Mouse (Mus musculus) macrophage (primary cell): ENCODE data around the gene Gdf15. TPM values are rescaled to one million over a fixed set of nuclear protein-coding genes. Genes with fewer than 3 reads are reported as not detected.

ENCODE experiments used
- H3K27ac ChIP-seq: fragments of 350-480 bp; formaldehyde crosslinking; 2 replicates; pipeline ENCODE4 v1.9.0; 2021
- H3K36me3 ChIP-seq: fragments of 350-480 bp; formaldehyde crosslinking; 2 replicates; pipeline ENCODE4 v1.9.0; 2021; ENCODE audit errors: inconsistent target
- H3K4me3 ChIP-seq: fragments of 350-480 bp; formaldehyde crosslinking; 2 replicates; pipeline ENCODE4 v1.9.0; 2021; ENCODE audit errors: inconsistent target
- H3K79me2 ChIP-seq: fragments of 350-480 bp; formaldehyde crosslinking; 2 replicates; pipeline ENCODE4 v1.9.0; 2021; ENCODE audit errors: inconsistent target
- WGBS: methylation state at CpG from one replicate; pipeline ENCODE4 v1.1.7; 2026; ENCODE audit warnings: inconsistent platforms; ENCODE audit not compliant: missing documents; 5-methylcytosine and 5-hydroxymethylcytosine counted together
- polyA plus RNA-seq: library from polyadenylated mRNA; stranded (reverse); fragments of 250-400 nt; gene quantifications from 3 replicates; pipeline ENCODE4 v1.2.4, GENCODE M21; 2018; ENCODE audit warnings: inconsistent platforms
- total RNA-seq, 78 experiments: library from RNA; depleted of rRNA; stranded (reverse); fragments of 250-400 nt; gene quantifications; 1 replicate in 9 of 78; 2 replicates in 24 of 78; 3 replicates in 43 of 78; 4 replicates in 2 of 78; pipeline ENCODE4 v1.2.4; 2018; ENCODE audit warnings: inconsistent platforms in 56 of 78

The Gdf15 gene
- total RNA-seq (2018; cell fraction: chromatin; rRNA removed) = 100 to 1,000 TPM in 12 of 26 experiments, 10 to 100 TPM in 13, 1 to 10 TPM in 1; 7.8 to 467 (median 92.6) TPM
- 1,000 to 10,000 TPM in 6 of 26 experiments, 100 to 1,000 TPM in 15, 10 to 100 TPM in 5; 69.9 to 1,947 (median 332) TPM for total RNA-seq (2018; cell fraction: cytosol; rRNA removed)
- total RNA-seq (2018; cell fraction: nucleus; rRNA removed) = 1,000 to 10,000 TPM in 7 of 26 experiments, 100 to 1,000 TPM in 16, 10 to 100 TPM in 3; 89.0 to 1,533 (median 505) TPM
- polyA plus RNA-seq = 24.3 to 124 TPM (median 74.3 TPM) in 3 replicates

DNA sequence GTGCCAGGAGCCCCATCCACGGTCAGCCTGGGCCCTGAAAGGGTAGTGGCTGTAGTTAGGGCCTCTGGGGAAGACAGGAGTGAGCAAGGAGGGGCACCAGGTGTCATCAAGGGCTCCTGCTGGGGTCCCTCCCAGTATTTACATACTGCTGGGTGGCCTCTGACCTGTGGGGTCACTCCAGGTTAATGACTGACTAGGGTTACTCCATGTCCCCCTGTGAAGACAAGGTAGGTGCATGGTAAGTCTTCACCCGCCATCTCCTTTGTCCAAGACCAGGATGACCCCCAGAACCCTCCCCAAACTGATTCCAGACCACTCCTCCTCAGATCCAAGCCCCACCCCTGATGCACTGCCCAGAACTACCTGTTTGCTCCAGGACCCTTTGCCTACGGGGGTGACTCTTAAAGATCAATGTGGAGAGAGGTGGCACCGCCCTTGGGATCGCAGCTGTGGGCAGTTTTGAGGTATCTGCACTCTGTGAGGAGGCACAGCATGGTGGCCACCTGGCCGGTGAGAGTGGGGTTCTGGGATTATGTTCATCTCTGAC is at the start of gene Gdf15:
TSS of gene Gdf15 (minus strand) at position 111 of the 547 bp plus-strand sequence.
- H3K27ac ChIP-seq = peak within 1 kb of the TSS; percentile 97
- 94% methylated on average over 6 of the region's 6 CpGs for WGBS
- peak within 1 kb of the TSS; percentile 98 for H3K4me3 ChIP-seq
- no peaks in the 10 kb centered on the region for H3K36me3 ChIP-seq
- peaks cover 13% of the 10 kb centered on the region for H3K79me2 ChIP-seq

DNA sequence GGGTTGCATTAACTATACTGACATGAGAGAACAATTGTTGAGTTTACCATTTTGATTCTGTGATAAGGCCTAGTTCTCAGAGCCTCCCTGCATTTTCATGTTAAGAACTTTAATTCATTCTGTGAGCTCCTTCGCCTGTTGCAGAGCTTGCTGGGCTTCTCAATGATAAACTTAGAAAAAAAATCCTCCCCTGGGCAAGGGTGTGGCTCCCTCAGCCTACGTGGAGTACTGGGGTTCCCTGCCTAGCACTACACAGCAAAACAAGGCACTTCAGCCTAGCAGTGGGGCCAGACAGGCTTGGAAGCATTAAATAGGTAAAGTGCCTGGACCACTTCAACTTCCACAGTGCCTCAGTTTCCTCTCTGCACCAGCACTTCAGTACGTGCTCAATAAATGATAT is 49.2 kb upstream of the Gdf15 start:
- H3K4me3 ChIP-seq = no peak overlapping the region
- peaks cover 2% of the 10 kb centered on the region; the same call in 1 of the 2 replicates for H3K79me2 ChIP-seq
- H3K27ac ChIP-seq = no peak overlapping the region
- no peaks in the 10 kb centered on the region for H3K36me3 ChIP-seq
- 91% methylated on average over 3 of the region's 3 CpGs for WGBS

DNA sequence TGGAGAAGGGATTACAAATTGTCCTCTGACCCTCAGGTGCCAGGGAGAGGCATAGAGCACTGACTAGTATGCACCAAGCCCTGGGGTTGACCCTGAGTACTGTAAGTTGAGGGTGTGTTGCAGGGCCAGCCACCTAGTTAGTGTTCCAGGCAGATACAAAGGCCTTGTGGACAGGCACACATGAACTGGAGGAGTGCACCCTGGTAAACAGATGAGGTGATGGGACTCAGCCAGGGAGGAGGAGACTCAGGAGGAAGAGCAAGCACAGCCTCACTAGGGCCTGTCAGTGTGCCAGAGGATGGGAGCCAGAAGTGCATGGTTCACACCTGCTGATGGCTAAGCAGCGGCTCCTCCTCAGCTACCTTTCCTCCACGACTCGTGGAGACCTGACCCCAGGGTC is 47.8 kb upstream of the Gdf15 start:
- H3K79me2 ChIP-seq = peaks cover 16% of the 10 kb centered on the region
- H3K27ac ChIP-seq = no peak overlapping the region
- no peaks in the 10 kb centered on the region for H3K36me3 ChIP-seq
- WGBS = 88% methylated on average over 3 of the region's 3 CpGs
- no peak overlapping the region for H3K4me3 ChIP-seq

DNA sequence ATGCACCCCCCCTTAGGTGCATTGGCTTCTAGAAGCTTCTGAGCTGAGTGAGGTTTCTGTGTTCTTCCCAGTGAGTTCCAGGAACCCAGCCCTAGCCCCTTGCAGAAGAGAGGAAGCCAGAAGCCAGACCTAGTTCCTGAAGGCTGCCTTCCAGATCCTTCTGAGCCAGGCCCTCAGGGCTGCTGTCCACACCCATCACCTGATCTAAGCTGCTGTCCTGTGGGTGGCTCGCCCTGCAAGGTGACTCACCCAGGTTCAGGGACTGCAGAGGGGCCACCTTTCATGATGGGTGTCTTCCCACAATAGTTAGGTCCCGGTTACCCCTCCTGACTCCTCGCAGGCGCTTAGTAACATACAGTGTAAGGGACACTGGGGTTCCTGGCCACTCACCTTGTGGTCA is 47.1 kb upstream of the Gdf15 start:
- H3K36me3 ChIP-seq = no peaks in the 10 kb centered on the region
- no peak overlapping the region for H3K27ac ChIP-seq
- peaks cover 22% of the 10 kb centered on the region for H3K79me2 ChIP-seq
- 90% methylated on average over 4 of the region's 4 CpGs for WGBS
- H3K4me3 ChIP-seq = no peak overlapping the region

GRCm38 (mm10) chr8:70678679-70679078 is 46.4 kb upstream of the Gdf15 start:
- no peak overlapping the region for H3K4me3 ChIP-seq
- H3K27ac ChIP-seq = no peak overlapping the region

GRCm38 (mm10) chr8:70677451-70678080 is 45.3 kb upstream of the Gdf15 start:
- H3K27ac ChIP-seq = no peak overlapping the region
- H3K79me2 ChIP-seq = peaks cover 27% of the 10 kb centered on the region
- no peak overlapping the region for H3K4me3 ChIP-seq
- 96% methylated on average over 15 of the region's 15 CpGs for WGBS
- H3K36me3 ChIP-seq = no peaks in the 10 kb centered on the region

More at GRCm38 (mm10) chr8:70678679-70679078, 46.4 kb upstream of the Gdf15 start:
- peaks cover 27% of the 10 kb centered on the region for H3K79me2 ChIP-seq
- no peaks in the 10 kb centered on the region for H3K36me3 ChIP-seq

DNA sequence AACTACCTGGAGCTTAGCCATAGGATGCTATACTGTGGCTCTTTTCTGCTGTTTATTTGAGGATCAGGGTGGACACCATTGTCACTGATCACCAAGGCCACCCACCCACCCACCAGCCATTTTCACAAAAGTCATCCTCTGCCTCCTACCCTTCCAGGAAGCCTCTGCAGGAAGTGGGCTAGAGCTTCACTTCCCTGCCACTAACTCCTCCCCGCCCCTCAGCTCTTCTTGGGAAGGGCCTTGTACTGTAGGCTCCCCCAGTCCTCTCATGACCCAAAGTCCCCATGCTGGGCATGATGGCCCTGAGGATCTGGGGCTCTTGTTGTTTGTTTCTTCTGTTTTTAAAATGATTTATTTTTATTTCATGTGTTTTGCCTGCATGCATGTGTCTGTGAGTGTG is 43.1 kb upstream of the Gdf15 start:
- Histone ChIP-seq H3K27ac (peak overlapping the region; percentile 85), H3K36me3 (no peaks in the 10 kb centered on the region), H3K4me3 (no peak overlapping the region), H3K79me2 (peaks cover 27% of the 10 kb centered on the region)
- WGBS = 43% methylated on average over 1 of the region's 1 CpGs

- WGBS = 59% methylated on average over 4 of the region's 4 CpGs
- no peaks in the 10 kb centered on the region for H3K36me3 ChIP-seq
- H3K79me2 ChIP-seq = peaks cover 27% of the 10 kb centered on the region
- peak overlapping the region; percentile 85 for H3K27ac ChIP-seq
- H3K4me3 ChIP-seq = no peak overlapping the region
Measured at GRCm38 (mm10) chr8:70674716-70675115, 42.5 kb upstream of the Gdf15 start.

GRCm38 (mm10) chr8:70674109-70674508 is 41.9 kb upstream of the Gdf15 start:
- Histone ChIP-seq H3K79me2 (peaks cover 27% of the 10 kb centered on the region), H3K27ac (peak overlapping the region; percentile 85), H3K36me3 (no peaks in the 10 kb centered on the region), H3K4me3 (peak overlapping the region; percentile 45)
- WGBS = 83% methylated on average over 3 of the region's 3 CpGs

- peak within 1 kb of the TSS; percentile 45 for H3K4me3 ChIP-seq
- no peaks in the 10 kb centered on the region for H3K36me3 ChIP-seq
- peak within 1 kb of the TSS; percentile 85 for H3K27ac ChIP-seq
- peaks cover 27% of the 10 kb centered on the region for H3K79me2 ChIP-seq
- under 1% methylated on average over 60 of the region's 60 CpGs for WGBS
Measured at GRCm38 (mm10) chr8:70673079-70673856, 41.0 kb upstream of the Gdf15 start, which contains the start of gene Lsm4. Gene Lsm4, plus strand, starts transcription at chr8:70673248.

GRCm38 (mm10) chr8:70672325-70673078 is 40.2 kb upstream of the Gdf15 start:
- peak overlapping the region; percentile 85 for H3K27ac ChIP-seq
- 38% methylated on average over 19 of the region's 19 CpGs for WGBS

GRCm38 (mm10) chr8:70671615-70672324 is 39.5 kb upstream of the Gdf15 start:
- no peak overlapping the region for H3K4me3 ChIP-seq
- peaks cover 27% of the 10 kb centered on the region for H3K79me2 ChIP-seq
- 87% methylated on average over 10 of the region's 10 CpGs for WGBS
- no peak overlapping the region for H3K27ac ChIP-seq
- no peaks in the 10 kb centered on the region for H3K36me3 ChIP-seq

More at GRCm38 (mm10) chr8:70672325-70673078, 40.2 kb upstream of the Gdf15 start:
- peaks cover 27% of the 10 kb centered on the region for H3K79me2 ChIP-seq
- no peaks in the 10 kb centered on the region for H3K36me3 ChIP-seq
- H3K4me3 ChIP-seq = peak overlapping the region; percentile 45

GRCm38 (mm10) chr8:70667071-70667470 is 34.8 kb upstream of the Gdf15 start:
- 86% methylated on average over 5 of the region's 5 CpGs for WGBS
- no peak overlapping the region for H3K4me3 ChIP-seq

More at GRCm38 (mm10) chr8:70667071-70667470, 34.8 kb upstream of the Gdf15 start:
- H3K79me2 ChIP-seq = no peaks in the 10 kb centered on the region
- H3K27ac ChIP-seq = no peak overlapping the region
- H3K36me3 ChIP-seq = no peaks in the 10 kb centered on the region
